ENCODE assay signal across 24 mouse cellular contexts in genomic region chr8:70677451-70678080, GRCm38 (mm10). TPM values are rescaled to one million over a fixed set of nuclear protein-coding genes. Genes with fewer than 3 reads are reported as not detected.
DNase-seq lines count a peak whose midpoint lies in the region; ATAC-seq and TF ChIP-seq lines count a peak whose summit lies in the region.
"Had no signal": no experiment of that assay in that cellular context is flagged by ENCODE, and none has a peak within 500 bp of the region (broad histone marks: within the 10 kb centered on the region; RNA-seq: fewer than 3 reads in every experiment).

No protein-coding gene starts in this region.

- H3K36me3 ChIP-seq in embryonic facial prominence, embryonic 13.5 days: peaks cover 41% of the 10 kb centered on the region
- H3K36me3 ChIP-seq in embryonic facial prominence, embryonic 10.5 days (replicated peaks): peaks cover 46% of the 10 kb centered on the region
- peaks cover 42 to 46% of the 10 kb centered on the region in 2 experiments for H3K36me3 ChIP-seq in CH12.LX (replicated peaks in 1 of 2; ENCODE audit: control insufficient read depth in 1 of 2, insufficient read depth in 1 of 2, low read length in 1 of 2)
- H3K36me3 ChIP-seq in midbrain, embryonic 13.5 days: peaks cover 32% of the 10 kb centered on the region

- 92% methylated on average over 15 of the region's 15 CpGs for WGBS in embryonic facial prominence, embryonic 13.5 days
- 94% methylated on average over 15 of the region's 15 CpGs for WGBS in embryonic facial prominence, embryonic 10.5 days
- 95% methylated on average over 15 of the region's 15 CpGs for WGBS in midbrain, embryonic 13.5 days

- TF ChIP-seq RAD21 in CH12.LX (IDR thresholded peaks at IDR 0.05; ENCODE audit: low read depth, low read length): no peak

- H3K4me1 ChIP-seq in embryonic facial prominence, embryonic 13.5 days: peaks cover 28% of the 10 kb centered on the region
- H3K4me1 ChIP-seq in embryonic facial prominence, embryonic 10.5 days: peaks cover 39% of the 10 kb centered on the region
- peaks cover 33 to 80% of the 10 kb centered on the region in 2 experiments for H3K4me1 ChIP-seq in CH12.LX (ENCODE audit: control insufficient read depth in 1 of 2, insufficient read depth in 2 of 2)
- peaks cover 24% of the 10 kb centered on the region for H3K4me1 ChIP-seq in midbrain, embryonic 13.5 days (replicated peaks)

- H3K27ac ChIP-seq in embryonic facial prominence, embryonic 13.5 days: no peak overlapping the region
- no peak overlapping the region for H3K27ac ChIP-seq in embryonic facial prominence, embryonic 10.5 days (replicated peaks)
- H3K27ac ChIP-seq in CH12.LX (ENCODE audit: insufficient read depth, low read depth): peak overlapping the region; percentile 13; the same call in 1 of the 2 replicates
- H3K27ac ChIP-seq in midbrain, embryonic 13.5 days: no peak overlapping the region
- H3K27ac ChIP-seq: stomach, embryonic 15.5 days had no signal

- no peak for DNase-seq in embryonic facial prominence, embryonic 10.5 days (ENCODE audit: low spot score)
- DNase-seq in CH12.LX (ENCODE audit: extremely low read depth): no peak
- DNase-seq in kidney, adult 9 months: peak; percentile 88
- peak; percentile 69 for DNase-seq in liver
- DNase-seq in spleen, adult 12 weeks (ENCODE audit: low spot score): no peak
- no peak for DNase-seq in left cerebral cortex, adult 11 months (ENCODE audit: low spot score)
- DNase-seq: adrenal gland, postnatal 10 days; cerebellum, postnatal 36 days; gastrocnemius, postnatal 14 days; left cerebral cortex, postnatal 4 days; lung, embryonic 14.5 days; right cerebral cortex, postnatal 4 days; thymus, postnatal 25 days had no signal

- no peak for TF ChIP-seq POLR2A in CH12.LX (IDR thresholded peaks at IDR 0.05; ENCODE audit: low read depth, low read length)

- TF ChIP-seq CTCF in CH12.LX (conservative IDR thresholded peaks at IDR 0.05 in 1 of 2, IDR thresholded peaks at IDR 0.05 in 1 of 2; ENCODE audit: low read depth in 2 of 2, low read length in 2 of 2): no peak

- H3K4me2 ChIP-seq in embryonic facial prominence, embryonic 13.5 days: no peak overlapping the region
- no peak overlapping the region for H3K4me2 ChIP-seq in CH12.LX (ENCODE audit: insufficient read depth, low read depth, poor library complexity, severe bottlenecking)
- no peak overlapping the region for H3K4me2 ChIP-seq in midbrain, embryonic 13.5 days (replicated peaks)
- H3K4me2 ChIP-seq: heart, embryonic 12.5 days; lung, embryonic 14.5 days; stomach, embryonic 15.5 days had no signal

- H3K27me3 ChIP-seq in embryonic facial prominence, embryonic 13.5 days: no peaks in the 10 kb centered on the region
- H3K27me3 ChIP-seq in embryonic facial prominence, embryonic 10.5 days (replicated peaks; ENCODE audit: low read depth, poor library complexity, severe bottlenecking): no peaks in the 10 kb centered on the region
- H3K27me3 ChIP-seq in CH12.LX (replicated peaks): no peaks in the 10 kb centered on the region
- H3K27me3 ChIP-seq in midbrain, embryonic 13.5 days: no peaks in the 10 kb centered on the region
- H3K27me3 ChIP-seq: heart, embryonic 12.5 days; stomach, embryonic 15.5 days had no signal

- peaks cover 16% of the 10 kb centered on the region for H3K79me2 ChIP-seq in CH12.LX (replicated peaks; ENCODE audit: control insufficient read depth, extremely low read depth, insufficient read depth, poor library complexity, severe bottlenecking)

- H3K4me3 ChIP-seq in embryonic facial prominence, embryonic 13.5 days: no peak overlapping the region
- no peak overlapping the region for H3K4me3 ChIP-seq in embryonic facial prominence, embryonic 10.5 days
- peak overlapping the region in 1 of 3 experiments; percentile 26 for H3K4me3 ChIP-seq in CH12.LX (replicated peaks in 1 of 3; ENCODE audit: low read depth in 2 of 3, low read length in 2 of 3, poor library complexity in 1 of 3)
- no peak overlapping the region for H3K4me3 ChIP-seq in midbrain, embryonic 13.5 days (replicated peaks)
- H3K4me3 ChIP-seq: heart, embryonic 12.5 days; stomach, embryonic 15.5 days had no signal

- dilution Hi-C loops in CH12.LX (cut with MboI; ENCODE audit: extremely low pct_ligation_motif_present, extremely low pct_unique_long_range_greater_than_20kb, low sequenced_read_pairs): no loop called here

- 0 out of 2 replicates have a peak overlapping the region, but pooled peaks have one; percentile 33 for H3K9ac ChIP-seq in embryonic facial prominence, embryonic 13.5 days
- no peak overlapping the region for H3K9ac ChIP-seq in CH12.LX (ENCODE audit: insufficient read depth, low read depth)
- no peak overlapping the region for H3K9ac ChIP-seq in midbrain, embryonic 13.5 days (replicated peaks)
- H3K9ac ChIP-seq: heart, embryonic 12.5 days; lung, embryonic 14.5 days; stomach, embryonic 15.5 days had no signal

- ATAC-seq in embryonic facial prominence, embryonic 13.5 days (ENCODE audit: insufficient number of reproducible peaks, insufficient read depth, low FRiP score, low TSS enrichment, low read depth): no peak
- no peak for ATAC-seq in midbrain, embryonic 13.5 days
- ATAC-seq: forebrain, embryonic 16.5 days; intestine, postnatal 0 days had no signal

- no peaks in the 10 kb centered on the region for H3K9me3 ChIP-seq in embryonic facial prominence, embryonic 13.5 days
- no peaks in the 10 kb centered on the region for H3K9me3 ChIP-seq in embryonic facial prominence, embryonic 10.5 days
- no peaks in the 10 kb centered on the region for H3K9me3 ChIP-seq in CH12.LX (replicated peaks; ENCODE audit: low read length)
- no peaks in the 10 kb centered on the region for H3K9me3 ChIP-seq in midbrain, embryonic 13.5 days
- H3K9me3 ChIP-seq: G1E; heart, embryonic 12.5 days; stomach, embryonic 15.5 days had no signal

- in situ Hi-C loops in CH12.LX (cut with MboI; ENCODE audit: low pct_ligation_motif_present, low pct_unique_long_range_greater_than_20kb, low sequenced_read_pairs): no loop called here

- TF ChIP-seq EP300 in CH12.LX (IDR thresholded peaks at IDR 0.05; ENCODE audit: low read length): no peak

TF ChIP-seq in CH12.LX, 34 proteins besides CTCF, POLR2A, EP300 and RAD21:
- no peak for TF ChIP-seq ZMIZ1 (IDR thresholded peaks at IDR 0.05; ENCODE audit: low read depth, low read length)

RNA-seq across cellular contexts. Expression of gene Lsm4, which starts 4.5 kb away (rescaled TPM):
- polyA plus RNA-seq in embryonic facial prominence, embryonic 13.5 days (2015; fragmentation: Nextera tagmentation; extraction: Ambion mirVana): 248 and 270 TPM in 2 replicates
- polyA plus RNA-seq in embryonic facial prominence, embryonic 10.5 days (2016; fragmentation: Nextera tagmentation; extraction: Ambion mirVana): 347 and 351 TPM in 2 replicates
- total RNA-seq in CH12.LX (2012; rRNA removed) (135 and 168 TPM in 2 replicates), CH12.LX (2014; rRNA removed) (134 and 143 TPM in 2 replicates)
- 240 and 256 TPM in 2 replicates for polyA plus RNA-seq in CH12.LX (2012; ENCODE audit: insufficient read length, low read depth)
- polyA plus RNA-seq in midbrain, embryonic 13.5 days (2015; fragmentation: Nextera tagmentation; extraction: Ambion mirVana): 176 and 201 TPM in 2 replicates

RNA-seq across cellular contexts. Expression of gene Pgpep1, which starts 17.4 kb away (rescaled TPM):
- 50.5 and 63.1 TPM in 2 replicates for polyA plus RNA-seq in embryonic facial prominence, embryonic 13.5 days (2015; fragmentation: Nextera tagmentation; extraction: Ambion mirVana)
- 51.8 and 52.7 TPM in 2 replicates for polyA plus RNA-seq in embryonic facial prominence, embryonic 10.5 days (2016; fragmentation: Nextera tagmentation; extraction: Ambion mirVana)
- total RNA-seq in CH12.LX (2012; rRNA removed) (15.2 and 22.9 TPM in 2 replicates), CH12.LX (2014; rRNA removed) (10.3 and 12.3 TPM in 2 replicates)
- polyA plus RNA-seq in CH12.LX (2012; ENCODE audit: insufficient read length, low read depth): 30.0 and 35.1 TPM in 2 replicates
- polyA plus RNA-seq in midbrain, embryonic 13.5 days (2015; fragmentation: Nextera tagmentation; extraction: Ambion mirVana): 87.5 and 99.4 TPM in 2 replicates

RNA-seq across cellular contexts. Expression of gene Jund, which starts 21.2 kb away (rescaled TPM):
- 54.7 and 68.5 TPM in 2 replicates for polyA plus RNA-seq in embryonic facial prominence, embryonic 13.5 days (2015; fragmentation: Nextera tagmentation; extraction: Ambion mirVana)
- polyA plus RNA-seq in embryonic facial prominence, embryonic 10.5 days (2016; fragmentation: Nextera tagmentation; extraction: Ambion mirVana): 58.7 and 61.7 TPM in 2 replicates
- 279 and 287 TPM in 2 replicates for total RNA-seq in CH12.LX (2012; rRNA removed)
- 147 and 191 TPM in 2 replicates for total RNA-seq in CH12.LX (2014; rRNA removed)
- polyA plus RNA-seq in CH12.LX (2012; ENCODE audit: insufficient read length, low read depth): 255 and 283 TPM in 2 replicates
- 65.1 and 97.7 TPM in 2 replicates for polyA plus RNA-seq in midbrain, embryonic 13.5 days (2015; fragmentation: Nextera tagmentation; extraction: Ambion mirVana)

RNA-seq across cellular contexts. Expression of gene Iqcn, which starts 25.7 kb away (rescaled TPM):
- 0.07 TPM in 1 of 2 replicates, not detected in the other for polyA plus RNA-seq in embryonic facial prominence, embryonic 13.5 days (2015; fragmentation: Nextera tagmentation; extraction: Ambion mirVana)
- polyA plus RNA-seq in embryonic facial prominence, embryonic 10.5 days (2016; fragmentation: Nextera tagmentation; extraction: Ambion mirVana): 0.05 TPM in 1 of 2 replicates, not detected in the other
- total RNA-seq in CH12.LX (2012; rRNA removed) (not detected in 2 replicates), CH12.LX (2014; rRNA removed) (not detected in 2 replicates)
- polyA plus RNA-seq in CH12.LX (2012; ENCODE audit: insufficient read length, low read depth): 0.07 TPM in 1 of 2 replicates, not detected in the other
- 0.07 and 0.08 TPM in 2 replicates for polyA plus RNA-seq in midbrain, embryonic 13.5 days (2015; fragmentation: Nextera tagmentation; extraction: Ambion mirVana)
- total RNA-seq: megakaryocyte progenitor cell, adult 5-6 weeks had no signal
- polyA plus RNA-seq: embryonic facial prominence, embryonic 14.5 days; G1E; intestine, postnatal 0 days; stomach, embryonic 15.5 days had no signal

RNA-seq across cellular contexts. Expression of gene Gm3336, which starts 40.8 kb away (rescaled TPM):
- not detected in 2 replicates for polyA plus RNA-seq in embryonic facial prominence, embryonic 13.5 days (2015; fragmentation: Nextera tagmentation; extraction: Ambion mirVana)
- polyA plus RNA-seq in embryonic facial prominence, embryonic 10.5 days (2016; fragmentation: Nextera tagmentation; extraction: Ambion mirVana): not detected in 2 replicates
- total RNA-seq in CH12.LX (2012; rRNA removed) (0.25 and 0.34 TPM in 2 replicates), CH12.LX (2014; rRNA removed) (0.31 TPM in 1 of 2 replicates, not detected in the other)
- polyA plus RNA-seq in CH12.LX (2012; ENCODE audit: insufficient read length, low read depth): 0.49 and 0.89 TPM in 2 replicates
- not detected in 2 replicates for polyA plus RNA-seq in midbrain, embryonic 13.5 days (2015; fragmentation: Nextera tagmentation; extraction: Ambion mirVana)
- total RNA-seq: adrenal gland, postnatal 10 days; gastrocnemius, postnatal 14 days; layer of hippocampus, postnatal 25 days; left cerebral cortex, postnatal 4 days had no signal
- polyA plus RNA-seq: embryonic facial prominence, embryonic 14.5 days; forebrain, embryonic 16.5 days; heart, embryonic 12.5 days; hindbrain, embryonic 11.5 days; lung, embryonic 14.5 days had no signal

Comparison
In these comparisons a context has a peak if more than half of its experiments do, and no peak if none do; other contexts are left out.
1. DNase-seq: peak in kidney, adult 9 months (single experiment) and liver (single experiment); none in embryonic facial prominence, embryonic 10.5 days (single experiment), CH12.LX (single experiment), spleen, adult 12 weeks (single experiment) and left cerebral cortex, adult 11 months (single experiment).